Mouse (Mus musculus) heart, embryonic 14.5 days (tissue): Measurements from ENCODE around the gene Slc13a2. TPM values are rescaled to one million over a fixed set of nuclear protein-coding genes. Genes with fewer than 3 reads are reported as not detected.

Experiments
- ATAC-seq: fragments of 200-750 bp; cut with Nextera tagmentation; 2 replicates; pipeline ENCODE4 v1.8.0; 2017; ENCODE audit warnings: low read depth, moderate TSS enrichment; ENCODE audit not compliant: insufficient number of reproducible peaks, insufficient read depth, low FRiP score
- H3K27ac ChIP-seq, 2 experiments: fragments of 200-500 bp in 1 of 2; fragments of 300-500 bp in 1 of 2; sonication (generic) in 1 of 2; replicated peaks in 1 of 2; 2 replicates each; pipeline ENCODE4 v1.5.1; 2012 to 2014; ENCODE audit warnings: low read depth in 2 of 2, low read length in 2 of 2, control low read depth in 1 of 2, mild to moderate bottlenecking in 1 of 2, mixed read lengths in 1 of 2; ENCODE audit not compliant: control insufficient read depth in 1 of 2, insufficient read depth in 1 of 2
- H3K27me3 ChIP-seq: fragments of 300-500 bp; sonication (generic); 2 replicates; pipeline ENCODE4 v1.6.1; 2014; ENCODE audit warnings: mild to moderate bottlenecking, low read length, control low read depth; ENCODE audit not compliant: control insufficient read depth, insufficient read depth
- H3K36me3 ChIP-seq: fragments of 300-500 bp; sonication (generic); 2 replicates; pipeline ENCODE4 v1.6.1; 2014; ENCODE audit warnings: mild to moderate bottlenecking, control low read depth, low read length, mixed read lengths; ENCODE audit not compliant: control insufficient read depth, insufficient read depth
- H3K4me1 ChIP-seq, 2 experiments: fragments of 200-500 bp in 1 of 2; fragments of 300-500 bp in 1 of 2; sonication (generic) in 1 of 2; 2 replicates each; pipeline ENCODE4 v1.6.1; 2012 to 2014; ENCODE audit warnings: low read length in 2 of 2, control low read depth in 1 of 2, mixed read lengths in 1 of 2; ENCODE audit not compliant: control insufficient read depth in 2 of 2, insufficient read depth in 2 of 2
- H3K4me2 ChIP-seq: fragments of 300-500 bp; sonication (generic); 2 replicates; pipeline ENCODE4 v1.6.1; 2014; ENCODE audit warnings: mild to moderate bottlenecking, low read length
- H3K4me3 ChIP-seq, 2 experiments: fragments of 200-500 bp in 1 of 2; fragments of 300-500 bp in 1 of 2; sonication (generic) in 1 of 2; 2 replicates each; pipeline ENCODE4 v1.5.1; 2012 to 2014; ENCODE audit warnings: low read length in 2 of 2, mild to moderate bottlenecking in 2 of 2, control low read depth in 1 of 2, low read depth in 1 of 2, moderate library complexity in 1 of 2; ENCODE audit not compliant: control insufficient read depth in 1 of 2, insufficient read depth in 1 of 2
- H3K9ac ChIP-seq: fragments of 300-500 bp; sonication (generic); 2 replicates; pipeline ENCODE4 v1.6.1; 2014; ENCODE audit warnings: mild to moderate bottlenecking, low read length
- H3K9me3 ChIP-seq: fragments of 300-500 bp; sonication (generic); 2 replicates; pipeline ENCODE4 v1.6.1; 2016; ENCODE audit warnings: low read length, control low read depth; ENCODE audit not compliant: control insufficient read depth
- WGBS: fragments of 180-500 bp; shearing (Covaris S2); extraction: QIAGEN DNeasy Blood & Tissue Kit; methylation state at CpG from one replicate; pipeline ENCODE4 v1.1.7; 2014; 5-methylcytosine and 5-hydroxymethylcytosine counted together
- polyA plus RNA-seq: library from polyadenylated mRNA; unstranded; fragments of >200 nt; fragmentation: Nextera tagmentation; extraction: Ambion mirVana; gene quantifications from 2 replicates; pipeline ENCODE4 v1.2.1, GENCODE M21; 2014

Gene Slc13a2
- polyA plus RNA-seq, 1 experiment from 2014 or later, result not detected

DNA sequence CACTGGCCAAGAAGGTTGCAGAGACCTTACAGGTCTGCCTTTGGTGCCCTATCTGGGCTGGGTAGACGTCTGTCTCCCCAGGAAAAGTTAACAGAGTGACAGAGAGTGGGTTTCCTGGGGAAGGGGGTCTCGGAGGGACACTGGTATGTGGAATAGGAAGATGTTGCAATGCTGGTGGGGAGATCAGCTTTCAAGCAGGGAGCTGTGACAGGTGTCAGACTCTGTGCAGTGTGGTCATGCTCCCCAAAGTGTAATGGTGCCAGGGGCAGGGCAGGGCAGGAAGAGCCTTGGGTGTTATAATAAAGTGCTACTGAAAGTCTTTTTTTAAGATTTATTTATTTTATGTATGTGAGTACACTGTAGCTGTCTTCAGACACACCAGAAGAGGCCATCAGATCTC lies 28.3 kb upstream of the Slc13a2 start:
- H3K9ac ChIP-seq, result no peak overlapping the region
- H3K9me3 ChIP-seq, result peaks cover 2% of the 10 kb centered on the region; the same call in 1 of the 2 replicates
- no peak for ATAC-seq
- 30% methylated on average over 2 of the region's 2 CpGs for WGBS
- H3K4me2 ChIP-seq, result no peak overlapping the region
- H3K4me1 ChIP-seq, result no peaks in the 10 kb centered on the region
- H3K36me3 ChIP-seq, result no peaks in the 10 kb centered on the region
- H3K27me3 ChIP-seq, result no peaks in the 10 kb centered on the region
- H3K27ac ChIP-seq, result no peak overlapping the region
- no peak overlapping the region for H3K4me3 ChIP-seq

DNA sequence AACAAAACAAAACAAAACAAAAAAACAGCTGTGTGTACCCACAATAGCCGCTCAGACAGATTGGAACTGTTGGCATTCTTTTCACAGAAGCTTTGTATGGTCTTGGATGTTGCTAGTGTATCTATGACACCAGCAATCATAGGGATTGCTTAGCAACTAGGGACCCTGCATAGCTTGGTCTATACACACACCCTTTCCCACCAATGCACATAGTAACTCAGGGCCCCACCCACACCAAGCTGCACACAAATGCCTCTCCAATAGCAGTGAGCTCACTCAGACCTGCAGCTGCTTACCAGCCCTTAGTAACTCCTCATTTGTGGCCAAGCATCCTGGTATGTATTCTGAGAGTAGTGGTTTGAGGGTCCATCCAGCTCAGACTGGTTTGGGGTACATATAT lies 26.2 kb upstream of the Slc13a2 start:
- Histone ChIP-seq H3K27ac (no peak overlapping the region), H3K27me3 (no peaks in the 10 kb centered on the region), H3K9me3 (no peaks in the 10 kb centered on the region), H3K9ac (no peak overlapping the region), H3K36me3 (no peaks in the 10 kb centered on the region), H3K4me1 (no peaks in the 10 kb centered on the region), H3K4me2 (no peak overlapping the region), H3K4me3 (no peak overlapping the region)
- WGBS, result 93% methylated on average over 1 of the region's 1 CpGs
- ATAC-seq, result no peak

DNA sequence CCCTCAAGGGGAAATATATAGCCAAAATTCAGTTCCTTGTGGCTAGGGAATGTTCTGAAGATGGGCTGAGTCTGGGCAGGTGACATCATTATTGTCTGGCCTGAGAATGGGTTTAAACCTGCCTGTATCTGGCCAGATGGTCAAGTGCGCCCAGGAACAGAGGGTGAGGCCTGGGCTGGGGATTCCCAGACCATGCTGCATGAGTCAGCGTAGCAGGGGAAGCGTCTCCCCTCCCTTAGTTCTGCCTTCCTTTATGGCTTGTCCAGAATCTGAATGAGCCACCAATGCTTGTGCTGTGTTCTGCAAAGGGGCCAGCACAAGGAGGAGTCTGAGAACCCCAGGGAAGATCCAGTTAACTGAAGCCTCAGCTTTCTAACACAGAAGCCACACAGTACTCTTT lies 25.2 kb upstream of the Slc13a2 start:
- ATAC-seq, result no peak
- no peaks in the 10 kb centered on the region for H3K4me1 ChIP-seq
- no peak overlapping the region for H3K9ac ChIP-seq
- H3K4me3 ChIP-seq, result no peak overlapping the region
- no peaks in the 10 kb centered on the region for H3K27me3 ChIP-seq
- H3K9me3 ChIP-seq, result no peaks in the 10 kb centered on the region
- no peak overlapping the region for H3K27ac ChIP-seq
- WGBS, result 60% methylated on average over 3 of the region's 3 CpGs
- H3K4me2 ChIP-seq, result no peak overlapping the region
- no peaks in the 10 kb centered on the region for H3K36me3 ChIP-seq

DNA sequence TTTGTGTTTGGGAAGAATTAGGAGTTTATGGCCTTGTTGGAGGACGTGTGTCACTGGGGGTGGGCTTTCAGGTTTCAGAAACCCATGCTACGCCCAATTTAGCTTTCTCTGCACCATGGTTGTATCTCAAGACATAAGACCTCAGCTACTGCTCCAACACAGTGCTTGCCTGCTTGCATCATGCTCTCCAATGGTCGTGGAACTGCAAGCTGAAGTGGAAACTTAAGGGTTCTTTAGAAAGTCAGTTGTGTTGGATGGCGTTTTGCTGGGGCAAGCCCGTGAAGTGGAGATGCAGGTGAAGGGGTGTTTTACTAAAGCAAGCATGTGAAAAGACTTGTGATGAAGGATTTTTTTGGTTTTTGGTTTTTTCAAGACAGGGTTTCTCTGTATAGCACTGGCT lies 21.1 kb upstream of the Slc13a2 start:
- Histone ChIP-seq H3K36me3 (no peaks in the 10 kb centered on the region), H3K4me1 (no peaks in the 10 kb centered on the region), H3K27ac (no peak overlapping the region), H3K4me3 (no peak overlapping the region), H3K27me3 (no peaks in the 10 kb centered on the region), H3K9me3 (no peaks in the 10 kb centered on the region), H3K4me2 (no peak overlapping the region), H3K9ac (no peak overlapping the region)
- 73% methylated on average over 5 of the region's 5 CpGs for WGBS
- ATAC-seq, result no peak

DNA sequence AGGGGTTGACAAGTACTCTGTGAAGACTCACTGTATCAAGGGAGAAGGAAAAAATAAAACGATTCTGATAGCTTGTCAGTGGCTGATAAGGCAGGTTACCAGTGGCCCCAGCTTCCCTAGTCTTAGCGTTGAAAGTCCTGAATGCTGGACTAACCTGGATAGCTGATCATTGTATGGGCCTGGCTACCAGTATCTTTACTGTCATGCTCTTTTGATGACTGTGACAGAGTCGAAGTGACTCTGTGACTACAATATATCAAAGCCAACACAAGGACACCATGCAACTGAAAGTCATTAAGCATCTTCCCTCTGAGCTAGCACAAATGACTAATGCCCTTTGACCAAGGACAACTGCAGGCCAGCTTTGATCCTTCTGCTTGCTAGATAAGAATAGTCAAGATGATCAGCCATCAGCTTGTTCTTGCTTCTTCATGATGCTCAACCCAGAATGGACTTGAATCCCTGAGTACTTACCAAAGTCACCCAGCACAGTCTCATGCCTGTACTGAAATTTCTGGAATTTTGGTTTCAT lies 16.4 kb upstream of the Slc13a2 start:
- H3K9ac ChIP-seq, result no peak overlapping the region
- 43% methylated on average over 3 of the region's 3 CpGs for WGBS
- ATAC-seq, result no peak
- H3K27ac ChIP-seq, result no peak overlapping the region
- no peak overlapping the region for H3K4me2 ChIP-seq
- H3K9me3 ChIP-seq, result no peaks in the 10 kb centered on the region
- H3K27me3 ChIP-seq, result no peaks in the 10 kb centered on the region
- H3K36me3 ChIP-seq, result no peaks in the 10 kb centered on the region
- peaks cover 4 to 9% of the 10 kb centered on the region in 2 experiments; a peak in 2 of 4 replicates for H3K4me1 ChIP-seq
- H3K4me3 ChIP-seq, result no peak overlapping the region

DNA sequence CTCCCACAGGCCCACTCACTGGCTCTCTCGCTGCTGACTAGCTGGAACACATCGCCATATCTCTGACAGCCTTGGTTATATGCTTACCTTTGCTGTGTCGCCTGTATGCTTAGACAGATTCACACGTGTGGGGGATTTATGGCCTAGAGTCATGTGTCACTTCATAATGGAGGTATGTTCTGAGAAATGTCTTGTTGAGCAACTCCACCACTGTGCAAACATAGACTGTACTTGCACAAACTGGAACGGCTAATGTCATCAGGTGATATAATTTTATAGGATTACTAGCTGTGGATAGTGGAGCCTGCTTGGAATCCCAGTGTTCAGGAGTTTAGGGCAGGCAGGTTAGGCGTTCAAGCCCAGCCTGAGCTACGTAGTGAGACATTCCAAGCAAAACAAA lies 15.2 kb upstream of the Slc13a2 start:
- Histone ChIP-seq H3K9me3 (no peaks in the 10 kb centered on the region), H3K36me3 (no peaks in the 10 kb centered on the region), H3K4me3 (no peak overlapping the region), H3K9ac (no peak overlapping the region), H3K27me3 (no peaks in the 10 kb centered on the region), H3K27ac (no peak overlapping the region), H3K4me1 (peaks cover 4 to 9% of the 10 kb centered on the region in 2 experiments; a peak in 2 of 4 replicates), H3K4me2 (no peak overlapping the region)
- WGBS, result 90% methylated on average over 7 of the region's 7 CpGs
- ATAC-seq, result no peak

DNA sequence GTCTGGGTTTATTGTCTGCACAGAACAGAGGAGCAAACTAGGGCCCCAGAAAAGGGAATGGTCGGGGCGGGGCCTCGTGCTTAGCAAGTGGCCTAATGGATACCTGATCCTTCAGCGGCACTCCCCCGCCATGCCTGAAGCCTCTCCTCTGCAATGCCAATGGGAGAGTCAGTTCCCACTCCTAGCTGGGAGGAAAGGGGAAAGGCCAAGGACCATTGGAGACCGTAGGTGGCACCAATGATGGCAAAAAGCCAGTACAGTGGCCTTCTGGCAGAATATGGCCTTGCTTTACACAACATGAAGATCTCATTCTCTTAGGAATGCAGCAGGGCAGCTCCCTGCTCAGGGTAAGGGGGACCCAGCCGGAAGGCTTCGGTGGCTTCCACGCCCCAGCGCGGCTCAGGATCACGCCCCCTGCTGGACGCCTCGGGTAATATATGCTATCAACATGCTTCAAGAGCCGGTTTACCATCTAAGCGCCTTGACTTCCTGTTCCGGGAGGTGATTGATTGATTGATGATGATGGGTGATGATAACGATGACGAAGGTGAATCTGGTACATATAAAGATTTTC lies 13.8 kb upstream of the Slc13a2 start:
- H3K4me2 ChIP-seq, result peak overlapping the region; percentile 32; the same call in 1 of the 2 replicates

DNA sequence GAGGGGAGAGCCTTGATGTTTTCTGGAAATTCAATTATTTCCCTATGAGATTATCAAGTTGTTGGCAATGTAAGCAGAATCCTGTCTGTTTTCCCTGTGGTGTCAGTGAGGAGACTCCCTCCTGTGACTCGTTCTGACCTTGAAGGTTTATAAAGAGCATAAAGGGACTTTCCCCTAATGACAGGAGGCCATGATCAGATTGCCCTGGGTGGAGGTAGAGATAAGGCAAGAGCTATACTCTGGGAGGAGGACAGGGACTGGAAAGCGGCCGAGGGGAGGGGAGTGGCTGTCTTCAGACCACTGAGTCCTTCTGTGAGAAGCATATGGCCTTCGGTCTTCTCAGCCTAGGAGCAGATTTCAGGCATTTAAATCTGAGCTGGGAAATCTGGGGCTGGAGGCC lies 12.0 kb upstream of the Slc13a2 start:
- ATAC-seq, result no peak
- Histone ChIP-seq H3K4me1 (peaks cover 4 to 9% of the 10 kb centered on the region in 2 experiments; a peak in 2 of 4 replicates), H3K9me3 (no peaks in the 10 kb centered on the region), H3K27ac (no peak overlapping the region), H3K4me3 (no peak overlapping the region), H3K27me3 (no peaks in the 10 kb centered on the region), H3K36me3 (no peaks in the 10 kb centered on the region), H3K9ac (no peak overlapping the region), H3K4me2 (no peak overlapping the region)
- 14% methylated on average over 4 of the region's 4 CpGs for WGBS

More for the DNA sequence above, 13.8 kb upstream of the Slc13a2 start:
- H3K4me1 ChIP-seq, result peaks cover 4 to 9% of the 10 kb centered on the region in 2 experiments; a peak in 2 of 4 replicates
- H3K27me3 ChIP-seq, result no peaks in the 10 kb centered on the region
- H3K4me3 ChIP-seq, result no peak overlapping the region
- no peak for ATAC-seq
- no peak overlapping the region for H3K27ac ChIP-seq
- H3K9me3 ChIP-seq, result no peaks in the 10 kb centered on the region
- 6% methylated on average over 19 of the region's 19 CpGs for WGBS
- H3K9ac ChIP-seq, result no peak overlapping the region
- H3K36me3 ChIP-seq, result no peaks in the 10 kb centered on the region
